Mouse (Mus musculus) cerebellum, adult 18-20 months (tissue): ENCODE results near the gene Gm10053.

Experiments used
- DNase-seq, 2 experiments: peaks; one replicate each; pipeline ENCODE4 v3.0.0; 2021

Gene Gm10053

DNA sequence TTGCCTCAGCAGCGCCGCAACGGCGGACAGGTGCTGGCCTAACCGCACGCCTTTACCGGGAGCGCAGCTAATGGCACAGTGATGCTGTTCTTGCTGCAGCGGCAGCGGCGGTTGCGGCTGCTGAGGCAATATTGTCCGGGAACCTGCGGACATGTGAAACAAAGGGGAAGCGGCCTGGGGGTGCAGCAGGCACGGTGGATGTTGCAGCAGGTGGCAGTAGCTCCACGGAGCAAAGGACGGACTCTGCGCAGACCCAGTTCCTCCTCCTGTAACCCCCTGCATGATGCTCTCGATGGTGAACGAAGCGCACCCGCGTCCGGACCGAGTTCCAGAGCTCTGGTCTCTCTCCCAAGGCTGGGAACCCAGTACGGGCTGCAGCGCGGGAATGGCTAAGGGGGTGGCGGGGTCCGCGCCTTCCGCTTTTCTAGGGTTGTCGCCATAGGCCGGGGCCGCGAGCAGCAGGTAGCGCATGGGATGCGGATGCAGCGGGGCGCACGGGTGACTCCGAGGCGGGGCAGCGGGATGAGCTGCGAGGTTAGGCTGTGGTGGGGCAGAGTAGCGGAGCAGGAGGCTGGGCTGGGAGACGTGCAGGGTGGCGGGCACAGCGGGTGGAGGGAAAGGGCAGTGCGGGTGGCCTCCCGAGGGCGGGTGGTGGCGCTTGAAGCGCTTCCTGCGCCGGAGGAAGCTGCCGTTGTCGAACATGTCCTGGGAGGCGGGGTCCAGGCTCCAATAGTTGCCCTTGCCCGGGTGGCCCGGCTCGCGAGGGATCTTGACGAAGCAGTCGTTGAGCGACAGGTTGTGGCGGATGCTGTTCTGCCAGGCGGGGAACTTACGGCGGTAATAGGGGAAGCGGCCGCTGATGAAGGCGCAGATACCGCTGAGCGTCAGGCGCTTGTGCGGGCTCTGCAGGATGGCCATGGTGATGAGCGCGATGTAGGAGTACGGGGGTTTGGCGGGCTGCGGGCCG, 24.4 kb downstream of the Gm10053 start:
- DNase-seq: no peak

DNA sequence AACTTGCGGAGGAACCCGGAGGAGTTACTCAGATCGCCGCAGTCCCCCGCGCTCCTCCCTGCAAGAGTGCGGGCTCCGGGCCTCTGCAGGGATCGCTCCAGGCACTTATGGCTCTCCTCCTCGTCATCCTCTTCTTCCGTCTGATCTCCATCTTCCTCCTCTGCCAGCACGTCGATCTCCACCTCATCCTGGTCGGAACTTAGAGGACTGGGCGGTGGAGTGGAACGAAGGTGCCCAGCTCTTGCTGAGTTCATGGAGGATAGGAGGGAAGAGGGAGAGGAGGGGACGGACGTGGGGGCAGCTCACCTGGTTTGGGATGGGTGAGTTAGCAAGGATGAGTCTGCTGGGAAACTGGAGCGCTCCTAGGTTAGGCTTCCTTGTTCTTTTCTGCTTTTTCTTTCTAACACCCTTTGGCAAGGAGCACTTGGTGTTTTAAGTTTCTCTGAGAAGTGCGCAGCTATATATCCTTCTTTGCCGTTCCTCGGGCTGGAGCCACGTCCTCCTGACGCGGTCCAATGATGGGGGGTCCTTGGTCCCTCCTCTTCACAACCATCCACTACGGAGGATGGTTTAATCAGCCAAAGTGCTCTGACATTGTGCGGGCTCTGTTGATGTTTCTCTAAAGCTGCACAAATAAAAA, 25.2 kb downstream of the Gm10053 start, which contains the start of gene Foxd4:
TSS of gene Foxd4 (minus strand) at position 617 of the 640 bp plus-strand sequence.
- no peak for DNase-seq

DNA sequence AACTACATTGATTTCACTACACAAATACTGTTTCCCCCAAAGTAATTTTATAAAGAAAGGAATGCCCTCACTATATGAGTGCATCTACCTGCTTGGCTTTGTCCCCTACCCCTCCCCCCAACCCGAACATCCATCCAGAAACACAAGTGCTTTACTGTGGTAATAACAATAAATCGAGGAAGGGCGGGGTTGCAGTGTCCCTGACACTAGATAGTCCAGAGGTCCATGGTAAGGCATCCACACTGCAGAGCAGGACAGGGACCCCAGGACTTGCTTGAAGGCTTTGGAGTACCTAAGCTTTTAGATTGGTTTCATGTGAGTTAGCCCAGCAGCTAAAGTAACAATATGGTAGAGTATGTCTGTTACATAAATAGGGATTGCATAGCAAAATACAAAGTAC, 26.2 kb downstream of the Gm10053 start:
- no peak for DNase-seq

DNA sequence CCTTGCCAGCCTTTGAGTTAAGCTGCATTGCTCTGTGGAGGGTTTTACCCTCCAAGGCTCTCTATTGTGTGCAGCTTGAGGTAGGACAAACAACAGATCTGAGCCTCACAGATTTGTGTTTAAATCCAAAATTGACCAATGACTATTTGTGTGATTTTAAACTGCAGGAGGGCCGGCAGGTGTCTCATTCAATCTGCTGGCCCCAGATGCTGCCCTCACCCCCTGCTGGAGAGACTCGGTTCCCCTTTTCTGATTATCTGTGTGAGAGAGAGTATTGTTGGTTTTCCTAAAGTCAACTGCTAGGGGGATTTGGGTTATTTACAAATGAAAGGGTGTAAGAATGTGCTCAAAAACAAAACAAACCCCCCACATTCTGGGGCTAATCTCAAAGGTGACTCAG, 26.8 kb downstream of the Gm10053 start:
- DNase-seq: no peak

DNA sequence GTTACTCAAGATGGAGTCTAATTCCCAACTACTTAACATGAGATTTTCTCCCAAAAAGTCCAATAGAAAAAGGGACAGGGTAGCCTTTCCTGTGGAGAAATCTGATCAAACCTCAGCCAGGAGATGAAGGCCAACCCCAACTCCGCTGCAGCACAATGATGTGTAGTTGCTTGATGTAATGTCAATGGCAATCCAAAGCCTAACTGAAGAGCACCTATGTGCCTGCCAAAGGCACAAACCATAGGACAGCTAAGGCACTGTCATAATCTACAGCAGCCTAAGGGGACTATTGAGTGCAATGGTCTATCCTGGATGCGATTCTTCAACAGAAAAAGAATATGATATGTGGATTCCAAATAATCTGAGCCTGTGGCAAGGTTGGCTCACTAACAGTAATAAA, 27.3 kb downstream of the Gm10053 start:
- no peak for DNase-seq

DNA sequence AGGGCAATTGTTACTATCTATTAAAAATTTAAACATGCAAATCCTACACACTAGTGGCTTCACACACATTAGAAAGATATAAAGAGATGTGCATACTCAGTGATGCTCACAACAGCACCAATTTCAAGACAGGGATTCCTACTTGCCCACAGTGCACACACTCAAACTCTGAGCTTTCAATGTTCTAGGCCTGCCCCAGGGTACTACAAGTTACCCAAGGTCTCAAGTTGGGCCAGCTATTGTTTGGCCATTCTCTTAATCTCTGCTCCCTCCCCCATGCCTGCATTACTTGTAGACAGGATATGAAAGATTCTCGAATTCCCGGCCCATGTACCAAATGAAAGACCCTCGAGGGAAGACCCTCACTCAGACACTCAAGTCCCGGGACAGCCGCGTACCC, 32.2 kb downstream of the Gm10053 start:
- DNase-seq: no peak

DNA sequence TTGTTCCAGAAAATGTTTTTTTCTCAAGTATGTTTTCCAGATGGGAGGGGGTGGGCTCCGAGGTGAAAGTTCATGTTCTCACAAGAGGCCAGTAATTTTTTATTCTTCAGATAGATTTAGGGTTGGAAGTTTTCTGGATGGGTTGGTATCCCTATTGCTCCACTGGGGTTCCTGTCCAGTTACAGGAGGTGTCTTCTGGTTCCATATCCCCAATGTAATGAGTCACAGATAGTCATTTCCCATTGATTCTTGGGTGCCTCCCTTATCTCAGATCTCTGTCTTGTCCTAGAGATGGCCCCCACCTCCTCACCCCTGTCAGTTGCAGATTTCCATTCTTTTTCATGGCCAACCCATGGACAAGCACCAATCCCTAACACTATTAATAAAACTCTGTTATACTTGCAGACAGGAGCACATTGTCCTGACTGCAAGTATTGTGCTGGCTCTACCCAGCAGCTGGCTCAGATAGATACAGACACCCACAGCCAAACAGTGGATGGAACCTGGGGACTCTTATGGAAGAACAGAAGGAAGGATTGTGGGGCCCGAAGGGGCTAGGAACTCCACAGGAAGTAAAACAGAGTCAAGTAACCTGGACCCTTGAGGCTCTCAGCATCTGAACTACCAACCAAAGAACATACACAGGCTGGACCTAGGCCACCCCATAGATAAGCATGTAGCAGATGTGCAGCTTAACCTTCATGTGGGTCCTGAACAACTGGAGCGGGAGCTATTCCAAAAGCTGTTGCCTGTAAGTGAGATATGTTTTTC, 33.1 kb downstream of the Gm10053 start:
- no peak for DNase-seq

DNA sequence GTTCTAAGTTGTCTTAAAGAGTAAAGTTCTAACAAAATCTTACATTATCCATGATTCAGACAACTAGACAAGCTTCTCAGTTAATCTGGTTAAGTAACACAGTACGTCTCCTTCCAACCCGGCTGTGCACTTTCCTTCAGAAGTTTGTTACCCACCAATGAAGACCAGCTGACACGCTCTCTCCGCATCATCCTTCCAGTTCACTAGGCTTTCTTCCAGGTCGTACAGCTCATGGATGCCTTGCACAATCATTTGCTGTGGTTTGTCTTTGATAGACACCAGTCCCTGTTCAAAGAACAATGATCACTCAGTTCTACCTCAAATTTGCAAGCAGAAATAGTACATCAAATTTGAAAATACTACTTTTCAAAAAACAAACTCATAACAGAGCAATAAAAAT, 45.4 kb downstream of the Gm10053 start:
- no peak for DNase-seq
